Mouse (Mus musculus) urinary bladder, adult 2 months (tissue): ENCODE measurements around the gene Strn4. TPM values are rescaled to one million over a fixed set of nuclear protein-coding genes. Genes with fewer than 3 reads are reported as not detected.

ENCODE experiments used
- DNase-seq: peaks from one replicate; pipeline ENCODE4 v3.0.0; 2022; ENCODE audit warnings: low spot score
- polyA plus RNA-seq: library from polyadenylated mRNA; depleted of rRNA; stranded (reverse); fragments of >200 nt; gene quantifications from 2 replicates; pipeline ENCODE4 v1.2.3, GENCODE M21; 2012; rRNA removed

Strn4 gene
- polyA plus RNA-seq, 1 experiment: 101 TPM

DNA sequence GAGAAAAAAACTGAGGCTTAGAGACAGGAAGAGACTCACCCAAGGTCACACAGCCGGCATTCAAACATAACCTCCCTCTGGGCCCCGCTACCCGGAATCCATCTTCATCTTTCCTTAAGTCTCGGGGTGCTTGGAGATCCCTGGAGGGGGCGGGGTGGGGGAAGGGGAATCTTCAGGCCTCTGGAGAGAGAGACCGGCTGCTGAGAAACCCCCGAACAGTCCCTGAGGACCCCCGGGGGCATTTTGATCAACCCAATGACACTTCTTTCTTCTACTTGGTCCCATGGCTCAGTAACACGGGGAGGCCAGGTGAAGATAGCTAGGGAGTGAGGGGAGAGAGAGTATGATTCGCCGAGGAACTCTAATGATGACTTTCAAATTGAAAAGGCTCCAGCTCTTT is 60.3 kb downstream of the Strn4 start:
- DNase-seq: no peak

- no peak for DNase-seq
Observed at GRCm38 (mm10) chr7:16876608-16877007, 60.9 kb downstream of the Strn4 start.

DNA sequence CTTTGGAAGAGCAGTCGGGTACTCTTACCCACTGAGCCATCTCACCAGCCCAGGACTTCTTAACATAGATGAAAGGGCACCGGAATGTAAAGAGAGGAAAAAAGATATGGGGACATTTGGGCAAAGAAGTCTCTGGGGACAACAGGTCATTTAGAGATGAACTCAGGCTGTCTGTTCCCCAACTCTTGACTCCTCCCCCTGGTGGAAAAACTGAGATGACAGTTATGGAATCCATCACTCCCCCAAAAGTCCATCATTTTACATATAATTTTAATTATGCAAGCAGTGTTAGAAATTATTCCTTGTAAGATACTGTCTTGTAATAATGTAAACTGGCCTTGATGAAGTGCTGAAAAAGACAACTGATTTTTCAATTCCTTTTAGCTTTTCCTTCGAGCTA is 62.0 kb downstream of the Strn4 start:
- DNase-seq: no peak

DNA sequence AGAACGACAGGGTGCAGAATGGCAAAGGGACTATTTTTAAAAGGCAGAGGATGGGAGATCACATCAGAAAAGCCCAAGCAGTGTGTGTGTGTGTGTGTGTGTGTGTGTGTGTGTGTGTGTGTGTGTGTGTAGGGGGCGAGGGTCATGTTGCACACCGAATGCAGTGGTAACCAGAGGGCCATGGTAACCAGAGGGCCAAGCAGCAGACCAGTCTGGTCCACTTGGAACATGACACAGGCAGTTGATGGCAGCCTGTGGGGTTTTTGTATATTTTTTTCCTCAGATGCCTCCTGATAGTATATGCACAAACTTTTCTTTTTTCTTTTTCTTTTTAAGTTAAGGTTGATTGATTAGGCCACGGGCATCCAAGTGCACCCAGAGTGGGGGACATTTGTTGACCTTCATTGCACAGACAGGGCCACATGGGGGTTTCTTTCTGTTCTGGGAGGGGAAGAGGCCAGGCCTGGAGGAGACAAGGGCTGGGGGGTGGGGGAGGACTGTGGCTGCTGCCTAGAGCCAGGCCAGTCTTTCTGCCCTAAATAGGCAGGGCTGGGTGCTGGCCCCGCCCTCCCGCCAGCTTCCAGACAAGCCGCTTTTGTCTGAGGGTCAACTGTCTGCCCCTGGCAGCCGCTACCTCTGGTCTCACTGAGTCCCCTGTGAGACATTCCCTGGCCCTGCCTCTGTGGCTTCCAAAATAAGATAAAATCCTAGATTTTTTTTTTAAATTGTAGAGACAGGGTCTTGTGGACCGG is 64.3 kb downstream of the Strn4 start:
- DNase-seq: no peak

GRCm38 (mm10) chr7:16880615-16881014 is 64.9 kb downstream of the Strn4 start:
- DNase-seq: no peak

- no peak for DNase-seq
Observed at GRCm38 (mm10) chr7:16883162-16883561, 67.5 kb downstream of the Strn4 start.

GRCm38 (mm10) chr7:16884334-16884733 is 68.6 kb downstream of the Strn4 start:
- DNase-seq: no peak

DNA sequence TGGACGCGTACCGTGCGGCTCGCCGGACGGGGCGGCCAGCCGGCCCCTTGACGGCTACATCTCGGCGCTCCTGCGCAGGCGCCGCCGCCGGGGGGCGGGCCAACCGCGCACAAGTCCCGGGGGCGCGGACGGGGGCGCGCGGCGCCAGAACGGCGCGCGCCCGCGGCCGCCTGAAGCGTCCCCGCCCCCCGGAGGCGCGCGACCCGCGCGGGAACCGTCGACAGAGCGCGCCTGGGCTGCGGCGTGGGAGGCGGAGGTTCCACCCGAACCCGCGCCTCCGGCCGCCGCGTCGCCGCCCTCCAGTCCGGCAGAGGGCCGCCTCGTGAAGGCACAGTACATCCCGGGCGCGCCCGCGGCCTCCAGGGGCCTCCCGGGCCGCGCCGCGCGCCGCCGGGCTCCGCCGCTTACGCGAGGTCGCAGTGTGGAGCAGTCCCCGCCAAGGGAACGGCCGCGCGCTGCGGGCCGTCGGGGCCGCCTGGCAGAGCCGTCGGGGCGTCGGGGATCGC is 69.6 kb downstream of the Strn4 start:
- no peak for DNase-seq

DNA sequence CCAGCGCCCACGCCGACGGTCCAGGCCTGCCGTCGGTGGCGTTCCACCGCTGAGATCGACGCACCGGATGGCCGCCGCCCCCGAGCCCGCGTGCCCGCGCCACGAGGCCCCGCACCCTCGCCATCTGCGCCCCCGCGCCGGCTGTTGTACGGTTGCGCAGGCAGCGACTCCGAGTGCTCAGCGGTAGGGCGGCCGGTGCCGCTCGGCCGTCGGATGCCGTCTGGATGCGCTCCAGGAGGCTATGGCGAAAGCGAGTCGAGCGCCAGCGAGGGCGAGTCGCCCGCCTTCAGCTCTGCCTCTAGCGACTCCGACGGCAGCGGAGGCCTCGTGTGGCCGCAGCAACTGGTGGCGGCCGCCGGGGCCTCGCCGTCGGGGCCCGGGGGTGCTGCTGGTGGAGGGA is 70.2 kb downstream of the Strn4 start:
- no peak for DNase-seq

Other genes with a start within 250 kb of the Strn4 start
- 17.8 and 24.8 TPM in 2 replicates for gene Arhgap35, start 200.9 kb upstream of the Strn4 start, polyA plus RNA-seq
- not detected in 2 replicates for gene Ceacam15, start 140.2 kb upstream of the Strn4 start, polyA plus RNA-seq
- gene Ceacam9, start 94.0 kb upstream of the Strn4 start, polyA plus RNA-seq: not detected in 2 replicates
- gene Ap2s1, start 77.5 kb upstream of the Strn4 start, polyA plus RNA-seq: 190 and 236 TPM in 2 replicates
- gene Slc1a5, start 34.5 kb upstream of the Strn4 start, polyA plus RNA-seq: 213 and 249 TPM in 2 replicates
- 17.2 and 21.3 TPM in 2 replicates for gene Fkrp, start 843 bp downstream of the Strn4 start, polyA plus RNA-seq
- gene Prkd2, start 27.0 kb downstream of the Strn4 start, polyA plus RNA-seq: 19.2 and 24.4 TPM in 2 replicates
- 61.5 and 82.9 TPM in 2 replicates for gene Dact3, start 59.4 kb downstream of the Strn4 start, polyA plus RNA-seq
- 26.7 and 27.5 TPM in 2 replicates for gene Gng8, start 75.9 kb downstream of the Strn4 start, polyA plus RNA-seq
- gene Ptgir, start 90.6 kb downstream of the Strn4 start, polyA plus RNA-seq: 3.9 and 5.1 TPM in 2 replicates
- 182 and 223 TPM in 2 replicates for gene Calm3, start 108.2 kb downstream of the Strn4 start, polyA plus RNA-seq
- gene Pnmal2, start 128.8 kb downstream of the Strn4 start, polyA plus RNA-seq: 0.83 and 1.4 TPM in 2 replicates
- 0.03 TPM in 2 replicates for gene Pnmal1, start 143.8 kb downstream of the Strn4 start, polyA plus RNA-seq
- 0.06 TPM in 1 of 2 replicates, not detected in the other for gene Gm42372, start 167.2 kb downstream of the Strn4 start, polyA plus RNA-seq
- 9.5 and 9.6 TPM in 2 replicates for gene Ccdc8, start 176.8 kb downstream of the Strn4 start, polyA plus RNA-seq
- gene Ppp5c, start 212.0 kb downstream of the Strn4 start, polyA plus RNA-seq: 104 and 116 TPM in 2 replicates
- 1.5 and 4.1 TPM in 2 replicates for gene Hif3a, start 246.5 kb downstream of the Strn4 start, polyA plus RNA-seq